Mouse (Mus musculus) olfactory bulb, adult 2 months (tissue): Measurements from ENCODE around the gene Cyp2d12.
"Not testable (repeated sequence)": the region's sequence is repeated elsewhere in the genome, so short reads cannot be mapped to it uniquely, and the experiment has no call there.

Source experiments
- CTCF ChIP-seq: fragments of 200-500 bp; IDR thresholded peaks from 2 replicates; pipeline ENCODE4 v1.5.1; 2012; ENCODE audit warnings: low read depth, mild to moderate bottlenecking, low read length, moderate library complexity; ENCODE audit not compliant: insufficient read depth
- POLR2A ChIP-seq: fragments of 200-500 bp; IDR thresholded peaks from 2 replicates; pipeline ENCODE4 v1.6.1; 2012; ENCODE audit warnings: mild to moderate bottlenecking, low read depth, low read length, moderate library complexity; ENCODE audit not compliant: insufficient read depth

GRCm38 (mm10) chr15:82532721-82533120 is 22.2 kb upstream of the Cyp2d12 start:
- not testable (repeated sequence) for TF ChIP-seq CTCF, POLR2A
